Mouse (Mus musculus) forebrain, embryonic 13.5 days (tissue): ENCODE results near the gene Wrb. TPM values are rescaled to one million over a fixed set of nuclear protein-coding genes. Genes with fewer than 3 reads are reported as not detected.
"Not testable (repeated sequence)": the region's sequence is repeated elsewhere in the genome, so short reads cannot be mapped to it uniquely, and the experiment has no call there.

ENCODE experiments used
- ATAC-seq: fragments of 200-750 bp; cut with Nextera tagmentation; 2 replicates; pipeline ENCODE4 v1.8.0; 2017
- H3K27ac ChIP-seq: fragments of 300-500 bp; sonication (generic); 2 replicates; pipeline ENCODE4 v1.5.1; 2015; ENCODE audit warnings: inconsistent platforms, mild to moderate bottlenecking, moderate library complexity
- H3K27me3 ChIP-seq: fragments of 300-500 bp; sonication (generic); 2 replicates; pipeline ENCODE4 v1.6.1; 2015; ENCODE audit warnings: mild to moderate bottlenecking, inconsistent platforms
- H3K36me3 ChIP-seq: fragments of 300-500 bp; sonication (generic); 2 replicates; pipeline ENCODE4 v1.6.1; 2015; ENCODE audit warnings: mild to moderate bottlenecking, inconsistent platforms; ENCODE audit not compliant: poor library complexity, severe bottlenecking
- H3K4me1 ChIP-seq: fragments of 300-500 bp; sonication (generic); 2 replicates; pipeline ENCODE4 v1.6.1; 2015; ENCODE audit warnings: inconsistent platforms
- H3K4me2 ChIP-seq: fragments of 300-500 bp; sonication (generic); 2 replicates; pipeline ENCODE4 v1.6.1; 2015; ENCODE audit warnings: inconsistent platforms, mild to moderate bottlenecking, moderate library complexity
- H3K4me3 ChIP-seq: fragments of 300-500 bp; sonication (generic); 2 replicates; pipeline ENCODE4 v1.5.1; 2015; ENCODE audit warnings: mild to moderate bottlenecking, inconsistent platforms
- H3K9ac ChIP-seq: fragments of 300-500 bp; sonication (generic); 2 replicates; pipeline ENCODE4 v1.6.1; 2015; ENCODE audit warnings: mild to moderate bottlenecking, inconsistent platforms
- H3K9me3 ChIP-seq: fragments of 300-500 bp; sonication (generic); replicated peaks from 2 replicates; pipeline ENCODE4 v1.6.1; 2016; ENCODE audit warnings: inconsistent platforms
- WGBS: fragments of 180-500 bp; shearing (Covaris S2); methylation state at CpG from one replicate; pipeline ENCODE4 v1.1.7; 2015; 5-methylcytosine and 5-hydroxymethylcytosine counted together
- polyA plus RNA-seq: library from polyadenylated mRNA; unstranded; fragments of >200 nt; fragmentation: Nextera tagmentation; extraction: Ambion mirVana; gene quantifications from 2 replicates; pipeline ENCODE4 v1.2.1, GENCODE M21; 2015

Gene Wrb
- 131 and 147 TPM in 2 replicates for polyA plus RNA-seq

- Histone ChIP-seq H3K9ac (peak within 1 kb of the TSS; percentile 79), H3K9me3 (0 out of 2 replicates have a peak, but pooled peaks cover 4% of the 10 kb centered on the region), H3K27ac (peak within 1 kb of the TSS; percentile 52), H3K4me1 (peaks cover 23% of the 10 kb centered on the region), H3K4me2 (peak within 1 kb of the TSS; percentile 75), H3K36me3 (no peaks in the 10 kb centered on the region), H3K27me3 (no peaks in the 10 kb centered on the region), H3K4me3 (peak within 1 kb of the TSS; percentile 69)
- WGBS = under 1% methylated on average over 68 of the region's 68 CpGs
- peak; percentile 98 for ATAC-seq
Observed at GRCm38 (mm10) chr16:96145110-96145800, at the start of gene Wrb. Gene Wrb, plus strand, starts transcription at chr16:96145407.

- H3K4me2 ChIP-seq = no peak overlapping the region
- no peaks in the 10 kb centered on the region for H3K4me1 ChIP-seq
- H3K9me3 ChIP-seq = no peaks in the 10 kb centered on the region
- H3K4me3 ChIP-seq = no peak overlapping the region
- H3K27ac ChIP-seq = no peak overlapping the region
- H3K36me3 ChIP-seq = no peaks in the 10 kb centered on the region
- no peaks in the 10 kb centered on the region for H3K27me3 ChIP-seq
- ATAC-seq = no peak
- H3K9ac ChIP-seq = no peak overlapping the region
- 90% methylated on average over 5 of the region's 5 CpGs for WGBS
Observed at GRCm38 (mm10) chr16:96095966-96096365, 49.2 kb upstream of the Wrb start.

GRCm38 (mm10) chr16:96097811-96098210, 47.4 kb upstream of the Wrb start:
- H3K4me3 ChIP-seq, H3K9ac ChIP-seq, H3K36me3 ChIP-seq, H3K27ac ChIP-seq, H3K4me2 ChIP-seq, H3K9me3 ChIP-seq, H3K4me1 ChIP-seq, H3K27me3 ChIP-seq, ATAC-seq: not testable (repeated sequence)

- Histone ChIP-seq H3K9ac (no peak overlapping the region), H3K27ac (no peak overlapping the region), H3K4me1 (no peaks in the 10 kb centered on the region), H3K36me3 (no peaks in the 10 kb centered on the region), H3K27me3 (no peaks in the 10 kb centered on the region), H3K9me3 (no peaks in the 10 kb centered on the region), H3K4me3 (no peak overlapping the region), H3K4me2 (no peak overlapping the region)
- no peak for ATAC-seq
- WGBS = 33% methylated on average over 2 of the region's 2 CpGs
Observed at GRCm38 (mm10) chr16:96103036-96103435, 42.2 kb upstream of the Wrb start.

GRCm38 (mm10) chr16:96109673-96110072, 35.5 kb upstream of the Wrb start:
- Histone ChIP-seq H3K27me3 (no peaks in the 10 kb centered on the region), H3K4me3 (no peak overlapping the region), H3K36me3 (no peaks in the 10 kb centered on the region), H3K9ac (no peak overlapping the region), H3K4me2 (no peak overlapping the region), H3K4me1 (no peaks in the 10 kb centered on the region), H3K27ac (no peak overlapping the region), H3K9me3 (no peaks in the 10 kb centered on the region)
- no peak for ATAC-seq
- WGBS = 77% methylated on average over 4 of the region's 4 CpGs

GRCm38 (mm10) chr16:96110655-96111345, 34.4 kb upstream of the Wrb start:
- Histone ChIP-seq H3K27ac (no peak overlapping the region), H3K9me3 (no peaks in the 10 kb centered on the region), H3K4me2 (no peak overlapping the region), H3K36me3 (no peaks in the 10 kb centered on the region), H3K4me3 (no peak overlapping the region), H3K4me1 (no peaks in the 10 kb centered on the region), H3K9ac (no peak overlapping the region), H3K27me3 (no peaks in the 10 kb centered on the region)
- ATAC-seq = no peak
- 86% methylated on average over 5 of the region's 5 CpGs for WGBS

GRCm38 (mm10) chr16:96112769-96113168, 32.4 kb upstream of the Wrb start:
- ATAC-seq = no peak

GRCm38 (mm10) chr16:96114729-96115128, 30.5 kb upstream of the Wrb start:
- 55% methylated on average over 4 of the region's 4 CpGs for WGBS
- Histone ChIP-seq H3K27me3 (no peaks in the 10 kb centered on the region), H3K27ac (no peak overlapping the region), H3K9ac (no peak overlapping the region), H3K4me2 (no peak overlapping the region), H3K4me1 (no peaks in the 10 kb centered on the region), H3K9me3 (no peaks in the 10 kb centered on the region), H3K4me3 (no peak overlapping the region), H3K36me3 (peaks cover 16% of the 10 kb centered on the region)
- no peak for ATAC-seq

More at GRCm38 (mm10) chr16:96112769-96113168, 32.4 kb upstream of the Wrb start:
- Histone ChIP-seq H3K36me3 (peaks cover 4% of the 10 kb centered on the region; the same call in 1 of the 2 replicates), H3K4me2 (no peak overlapping the region), H3K27me3 (no peaks in the 10 kb centered on the region), H3K9me3 (no peaks in the 10 kb centered on the region), H3K27ac (no peak overlapping the region), H3K4me1 (no peaks in the 10 kb centered on the region), H3K9ac (no peak overlapping the region), H3K4me3 (no peak overlapping the region)
- 46% methylated on average over 2 of the region's 2 CpGs for WGBS

GRCm38 (mm10) chr16:96120022-96120623, 25.1 kb upstream of the Wrb start:
- no peak overlapping the region for H3K27ac ChIP-seq
- no peak overlapping the region for H3K4me3 ChIP-seq
- WGBS = 85% methylated on average over 4 of the region's 4 CpGs
- H3K9ac ChIP-seq = no peak overlapping the region
- peaks cover 59% of the 10 kb centered on the region for H3K36me3 ChIP-seq
- H3K27me3 ChIP-seq = no peaks in the 10 kb centered on the region
- H3K4me2 ChIP-seq = no peak overlapping the region
- ATAC-seq = no peak
- peaks cover 15% of the 10 kb centered on the region for H3K4me1 ChIP-seq
- no peaks in the 10 kb centered on the region for H3K9me3 ChIP-seq

- Histone ChIP-seq H3K4me2 (peak overlapping the region; percentile 89), H3K27ac (peak overlapping the region; percentile 98), H3K27me3 (no peaks in the 10 kb centered on the region), H3K9me3 (no peaks in the 10 kb centered on the region), H3K4me1 (peaks cover 39% of the 10 kb centered on the region), H3K4me3 (peak overlapping the region; percentile 69), H3K9ac (peak overlapping the region; percentile 88), H3K36me3 (peaks cover 42% of the 10 kb centered on the region)
- no peak for ATAC-seq
- 5% methylated on average over 19 of the region's 19 CpGs for WGBS
Observed at GRCm38 (mm10) chr16:96126684-96127171, 18.5 kb upstream of the Wrb start.

- Histone ChIP-seq H3K27me3 (no peaks in the 10 kb centered on the region), H3K4me3 (peak overlapping the region; percentile 69), H3K4me1 (peaks cover 39% of the 10 kb centered on the region), H3K27ac (peak overlapping the region; percentile 98), H3K9ac (peak overlapping the region; percentile 88), H3K9me3 (no peaks in the 10 kb centered on the region), H3K36me3 (peaks cover 41% of the 10 kb centered on the region), H3K4me2 (peak overlapping the region; percentile 89)
- peak; percentile 78 for ATAC-seq
- 0% methylated on average over 38 of the region's 52 CpGs for WGBS
Observed at GRCm38 (mm10) chr16:96127288-96127656, 17.9 kb upstream of the Wrb start.

- H3K4me2 ChIP-seq = peak within 1 kb of the TSS; percentile 89
- peak; percentile 97 for ATAC-seq
- H3K27ac ChIP-seq = peak within 1 kb of the TSS; percentile 98
- peak within 1 kb of the TSS; percentile 69 for H3K4me3 ChIP-seq
- H3K4me1 ChIP-seq = peaks cover 39% of the 10 kb centered on the region
- H3K27me3 ChIP-seq = no peaks in the 10 kb centered on the region
- peaks cover 35% of the 10 kb centered on the region for H3K36me3 ChIP-seq
- H3K9me3 ChIP-seq = no peaks in the 10 kb centered on the region
- H3K9ac ChIP-seq = peak within 1 kb of the TSS; percentile 88
- WGBS = under 1% methylated on average over 55 of the region's 72 CpGs
Observed at GRCm38 (mm10) chr16:96127657-96128344, 17.4 kb upstream of the Wrb start, which contains the start of gene Hmgn1. Gene Hmgn1, minus strand, starts transcription at chr16:96127729.
